Mouse (Mus musculus) neural tube, embryonic 14.5 days (tissue): ENCODE data around the gene 2310022A10Rik. TPM values are rescaled to one million over a fixed set of nuclear protein-coding genes. Genes with fewer than 3 reads are reported as not detected.

Experiments
- ATAC-seq: fragments of 200-750 bp; cut with Nextera tagmentation; 2 replicates; pipeline ENCODE4 v1.8.0; 2017; ENCODE audit warnings: low read depth, mild to moderate bottlenecking, moderate TSS enrichment, moderate library complexity
- H3K27ac ChIP-seq: fragments of 300-500 bp; sonication (generic); 2 replicates; pipeline ENCODE4 v1.5.1; 2014; ENCODE audit warnings: low read depth, mild to moderate bottlenecking, control low read depth, low read length, moderate library complexity, mixed read lengths
- H3K27me3 ChIP-seq: fragments of 300-500 bp; sonication (generic); 2 replicates; pipeline ENCODE4 v1.6.1; 2014; ENCODE audit warnings: low read length; ENCODE audit not compliant: control insufficient read depth, insufficient read depth
- H3K36me3 ChIP-seq: fragments of 300-500 bp; sonication (generic); 2 replicates; pipeline ENCODE4 v1.6.1; 2014; ENCODE audit warnings: low read length, mixed read lengths; ENCODE audit not compliant: control insufficient read depth, insufficient read depth
- H3K4me1 ChIP-seq: fragments of 300-500 bp; sonication (generic); 2 replicates; pipeline ENCODE4 v1.6.1; 2014; ENCODE audit warnings: low read length; ENCODE audit not compliant: control insufficient read depth, insufficient read depth
- H3K4me2 ChIP-seq: fragments of 300-500 bp; sonication (generic); 2 replicates; pipeline ENCODE4 v1.6.1; 2014; ENCODE audit warnings: mild to moderate bottlenecking, low read depth, low read length, control low read depth
- H3K4me3 ChIP-seq: fragments of 300-500 bp; sonication (generic); 2 replicates; pipeline ENCODE4 v1.5.1; 2014; ENCODE audit warnings: low read depth, low read length, control low read depth, mixed read lengths
- H3K9ac ChIP-seq: fragments of 300-500 bp; sonication (generic); replicated peaks from 2 replicates; pipeline ENCODE4 v1.6.1; 2014; ENCODE audit warnings: low read depth, mild to moderate bottlenecking, control low read depth, low read length, mixed read lengths
- H3K9me3 ChIP-seq: fragments of 300-500 bp; sonication (generic); 2 replicates; pipeline ENCODE4 v1.6.1; 2016; ENCODE audit warnings: low read length; ENCODE audit not compliant: control insufficient read depth
- WGBS: fragments of 180-500 bp; shearing (Covaris S2); extraction: QIAGEN DNeasy Blood & Tissue Kit; methylation state at CpG from one replicate; pipeline ENCODE4 v1.1.7; 2014; 5-methylcytosine and 5-hydroxymethylcytosine counted together
- polyA plus RNA-seq: library from polyadenylated mRNA; unstranded; fragments of >200 nt; fragmentation: Nextera tagmentation; extraction: Ambion mirVana; gene quantifications from 2 replicates; pipeline ENCODE4 v1.2.1, GENCODE M21; 2014

2310022A10Rik gene
- polyA plus RNA-seq, 1 experiment from 2014 or later: 27.2 TPM

DNA sequence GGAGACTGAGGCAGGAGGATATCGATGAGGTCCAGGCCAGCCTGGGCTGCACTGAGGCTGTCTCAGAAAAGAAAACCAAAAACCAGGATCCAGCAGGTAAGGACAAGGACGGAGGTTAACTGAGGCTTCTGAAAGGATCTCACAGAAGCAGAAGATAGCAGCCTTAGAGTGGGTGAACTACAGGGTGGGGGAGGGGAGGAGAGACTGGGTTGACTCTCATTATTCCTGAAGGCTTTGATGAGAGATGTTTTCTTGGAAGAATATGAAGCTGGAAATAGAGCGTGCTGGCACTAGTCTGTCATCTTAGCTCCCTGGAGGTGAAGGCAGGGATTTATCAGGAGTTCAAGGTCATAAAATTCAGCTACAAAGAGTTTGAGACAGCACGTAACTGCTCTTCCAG is 9.2 kb upstream of the 2310022A10Rik start:
- H3K36me3 ChIP-seq: peaks cover 5% of the 10 kb centered on the region; the same call in 1 of the 2 replicates
- no peak overlapping the region for H3K9ac ChIP-seq
- H3K27ac ChIP-seq: no peak overlapping the region
- no peaks in the 10 kb centered on the region for H3K9me3 ChIP-seq
- H3K4me2 ChIP-seq: no peak overlapping the region
- H3K4me1 ChIP-seq: peaks cover 6% of the 10 kb centered on the region
- H3K4me3 ChIP-seq: no peak overlapping the region
- ATAC-seq: no peak
- H3K27me3 ChIP-seq: no peaks in the 10 kb centered on the region
- 89% methylated on average over 4 of the region's 4 CpGs for WGBS

- Histone ChIP-seq H3K9ac (no peak overlapping the region), H3K27me3 (no peaks in the 10 kb centered on the region), H3K36me3 (peaks cover 5% of the 10 kb centered on the region; the same call in 1 of the 2 replicates), H3K4me1 (peaks cover 6% of the 10 kb centered on the region), H3K27ac (no peak overlapping the region), H3K4me2 (no peak overlapping the region), H3K9me3 (no peaks in the 10 kb centered on the region), H3K4me3 (no peak overlapping the region)
- 88% methylated on average over 12 of the region's 12 CpGs for WGBS
- ATAC-seq: no peak
Observed at GRCm38 (mm10) chr7:27544675-27545370, 8.2 kb upstream of the 2310022A10Rik start.

DNA sequence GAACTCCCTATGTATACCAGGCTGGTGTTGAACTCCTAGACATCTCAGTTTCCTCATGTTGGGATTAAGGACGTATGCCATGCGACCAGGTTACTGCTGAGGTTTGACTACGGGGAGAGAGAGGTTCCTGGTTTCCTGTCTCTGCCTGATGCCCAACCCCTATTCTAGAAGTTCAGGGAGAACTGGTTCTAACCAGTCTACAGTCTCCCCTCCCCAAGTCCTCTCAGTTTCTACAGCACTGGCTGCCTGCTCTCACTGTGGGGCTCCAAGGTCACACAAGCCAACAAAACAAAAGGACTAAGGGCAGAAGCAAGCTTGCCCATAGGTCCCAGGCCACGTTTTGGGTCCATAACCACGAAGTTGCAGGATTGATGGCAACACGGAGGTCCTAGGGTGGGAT is 3.4 kb upstream of the 2310022A10Rik start:
- no peak overlapping the region for H3K9ac ChIP-seq
- no peak overlapping the region for H3K27ac ChIP-seq
- WGBS: 91% methylated on average over 6 of the region's 6 CpGs
- H3K27me3 ChIP-seq: no peaks in the 10 kb centered on the region
- no peak overlapping the region for H3K4me3 ChIP-seq
- peaks cover 7% of the 10 kb centered on the region; the same call in 1 of the 2 replicates for H3K4me1 ChIP-seq
- H3K9me3 ChIP-seq: no peaks in the 10 kb centered on the region
- H3K36me3 ChIP-seq: no peaks in the 10 kb centered on the region
- no peak overlapping the region for H3K4me2 ChIP-seq
- ATAC-seq: no peak

GRCm38 (mm10) chr7:27552070-27552469 is 963 bp upstream of the 2310022A10Rik start:
- Histone ChIP-seq H3K27me3 (no peaks in the 10 kb centered on the region), H3K36me3 (peaks cover 6% of the 10 kb centered on the region; the same call in 1 of the 2 replicates), H3K9me3 (no peaks in the 10 kb centered on the region), H3K4me3 (peak overlapping the region; percentile 48), H3K4me1 (peaks cover 7% of the 10 kb centered on the region; the same call in 1 of the 2 replicates), H3K9ac (no peak overlapping the region), H3K4me2 (peak overlapping the region; percentile 68; the same call in 1 of the 2 replicates), H3K27ac (no peak overlapping the region)
- no peak for ATAC-seq
- WGBS: 60% methylated on average over 5 of the region's 5 CpGs

DNA sequence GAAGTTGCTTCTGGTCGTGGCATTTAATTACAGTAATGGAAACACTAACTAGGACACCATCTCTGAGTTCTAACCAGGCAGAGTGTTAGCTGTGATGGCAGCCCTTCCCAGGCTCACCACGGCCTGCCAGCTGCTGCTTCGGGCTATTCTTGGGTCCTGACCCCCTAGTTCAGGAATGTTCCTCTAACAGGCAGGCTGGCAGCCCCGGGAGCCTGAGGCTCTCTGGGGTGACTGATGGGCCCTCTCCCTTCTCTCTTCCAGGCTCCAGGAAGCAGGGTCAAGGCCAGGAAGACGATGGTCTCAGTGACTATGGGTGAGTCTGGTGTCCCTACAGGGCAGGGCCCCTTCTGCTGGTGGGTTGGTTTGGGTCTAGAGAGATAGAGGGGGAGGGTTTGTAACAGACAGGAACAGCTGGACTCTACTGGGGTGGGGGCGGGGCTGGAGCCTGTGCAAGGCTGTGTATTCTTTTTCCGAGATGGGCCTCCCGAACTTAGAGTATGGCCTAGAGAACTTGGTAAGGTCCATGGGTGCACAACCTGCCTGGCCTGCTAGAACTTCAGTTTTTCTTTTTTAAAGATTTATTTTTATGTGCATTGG is 7.4 kb downstream of the 2310022A10Rik start:
- H3K9me3 ChIP-seq: no peaks in the 10 kb centered on the region
- H3K4me3 ChIP-seq: no peak overlapping the region
- WGBS: 85% methylated on average over 8 of the region's 8 CpGs
- H3K4me2 ChIP-seq: no peak overlapping the region
- no peak overlapping the region for H3K9ac ChIP-seq
- no peak for ATAC-seq
- H3K4me1 ChIP-seq: no peaks in the 10 kb centered on the region
- peaks cover 23% of the 10 kb centered on the region for H3K36me3 ChIP-seq
- no peak overlapping the region for H3K27ac ChIP-seq
- no peaks in the 10 kb centered on the region for H3K27me3 ChIP-seq

GRCm38 (mm10) chr7:27560978-27561377 is 7.9 kb downstream of the 2310022A10Rik start:
- H3K9ac ChIP-seq: no peak overlapping the region
- H3K36me3 ChIP-seq: peaks cover 26% of the 10 kb centered on the region
- WGBS: 100% methylated on average over 1 of the region's 1 CpGs

DNA sequence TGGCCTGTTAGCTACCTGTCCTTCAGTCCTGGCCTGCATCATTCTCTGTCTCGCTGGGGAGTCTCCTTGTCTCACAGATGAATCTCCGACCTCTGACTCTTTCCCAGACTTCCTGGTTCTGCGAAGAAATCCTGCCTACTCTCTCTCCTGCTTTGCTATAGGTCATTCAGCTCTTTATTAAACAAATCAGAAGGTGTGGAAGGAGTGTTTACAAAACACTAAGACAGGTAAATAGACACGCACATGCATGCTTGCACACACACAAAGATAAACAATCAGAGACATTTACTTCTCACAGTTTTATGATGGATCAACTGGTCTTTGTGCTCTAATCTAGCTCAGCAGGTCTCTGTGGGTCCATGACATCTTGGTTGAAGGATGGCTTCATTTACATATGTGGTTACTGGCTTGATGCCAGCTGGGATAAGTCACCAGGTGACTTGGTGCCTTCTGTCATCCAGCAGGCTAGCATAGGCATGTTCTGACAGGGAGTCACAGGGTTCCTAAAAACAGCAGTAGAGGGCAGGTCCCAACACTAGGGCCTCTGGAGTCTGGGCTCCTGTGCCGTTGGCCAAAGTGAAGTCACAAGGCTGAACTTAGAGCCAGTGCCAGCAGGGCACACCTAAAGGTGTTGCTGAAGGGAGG is 16.7 kb downstream of the 2310022A10Rik start:
- no peak overlapping the region for H3K27ac ChIP-seq
- H3K4me1 ChIP-seq: no peaks in the 10 kb centered on the region
- H3K36me3 ChIP-seq: peaks cover 45% of the 10 kb centered on the region
- no peaks in the 10 kb centered on the region for H3K27me3 ChIP-seq
- no peak overlapping the region for H3K4me3 ChIP-seq
- no peaks in the 10 kb centered on the region for H3K9me3 ChIP-seq
- WGBS: 86% methylated on average over 5 of the region's 5 CpGs
- no peak for ATAC-seq
- no peak overlapping the region for H3K9ac ChIP-seq
- no peak overlapping the region for H3K4me2 ChIP-seq

More at GRCm38 (mm10) chr7:27560978-27561377, 7.9 kb downstream of the 2310022A10Rik start:
- no peak for ATAC-seq
- Histone ChIP-seq H3K27me3 (no peaks in the 10 kb centered on the region), H3K9me3 (no peaks in the 10 kb centered on the region), H3K4me3 (no peak overlapping the region), H3K4me1 (no peaks in the 10 kb centered on the region), H3K27ac (no peak overlapping the region), H3K4me2 (no peak overlapping the region)

- no peaks in the 10 kb centered on the region for H3K4me1 ChIP-seq
- no peak overlapping the region for H3K4me2 ChIP-seq
- H3K9me3 ChIP-seq: no peaks in the 10 kb centered on the region
- H3K4me3 ChIP-seq: no peak overlapping the region
- no peaks in the 10 kb centered on the region for H3K27me3 ChIP-seq
- 92% methylated on average over 4 of the region's 4 CpGs for WGBS
- no peak overlapping the region for H3K9ac ChIP-seq
- H3K36me3 ChIP-seq: peaks cover 37% of the 10 kb centered on the region
- no peak overlapping the region for H3K27ac ChIP-seq
- ATAC-seq: no peak
Observed at GRCm38 (mm10) chr7:27572133-27572532, 19.1 kb downstream of the 2310022A10Rik start.
